Mouse (Mus musculus): ENCODE data around the gene 1700016C15Rik.

DNA sequence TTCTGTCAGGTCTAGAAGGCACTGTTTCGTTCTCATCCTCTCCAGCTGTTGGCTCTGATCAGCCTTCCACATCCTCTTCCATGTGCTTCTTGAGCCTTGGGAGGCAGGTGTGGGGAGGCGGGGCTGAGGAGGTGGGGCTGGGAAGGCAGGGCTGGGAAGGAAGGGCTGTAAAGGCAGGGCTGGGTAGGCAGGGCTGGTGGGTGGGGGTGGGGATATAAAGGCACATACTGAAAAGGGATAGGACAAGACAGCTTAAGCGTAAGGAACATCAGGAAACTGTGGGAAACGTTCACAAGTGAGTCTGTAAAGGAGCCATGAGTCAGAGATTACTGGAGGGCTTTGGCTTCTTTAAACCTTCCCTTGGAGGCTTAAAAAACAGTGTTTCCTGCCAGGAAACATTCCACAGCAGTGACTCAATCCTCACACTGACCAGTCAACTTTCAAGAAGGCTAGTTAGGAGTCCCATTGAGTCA, 21.0 kb upstream of the 1700016C15Rik start:
- no peak for TF ChIP-seq POLR2A (IDR thresholded peaks at IDR 0.05; ENCODE audit: insufficient read depth, low read depth, low read length)
- no peak for TF ChIP-seq CTCF (IDR thresholded peaks at IDR 0.05)

Data from heart, adult 2 months (tissue).